Mouse (Mus musculus): ENCODE measurements around the gene 1700017D01Rik. TPM values are rescaled to one million over a fixed set of nuclear protein-coding genes. Genes with fewer than 3 reads are reported as not detected.

The 1700017D01Rik gene
- polyA plus RNA-seq (2017; shearing (Covaris generic)): not detected

GRCm38 (mm10) chr19:11130776-11131175, at the start of gene 1700017D01Rik:
1700017D01Rik (minus strand) TSS chr19:11130876.

GRCm38 (mm10) chr19:11165172-11165571, 34.5 kb upstream of the 1700017D01Rik start, which contains the start of gene 1700025F22Rik:
1700025F22Rik (minus strand) TSS chr19:11165320.

GRCm38 (mm10) chr19:11080934-11081333, 49.7 kb downstream of the 1700017D01Rik start, which contains the start of gene Ms4a8a:
Ms4a8a (minus strand) TSS chr19:11081102.

Other genes with a start within 250 kb of the 1700017D01Rik start
- gene Tmem109, start 248.9 kb downstream of the 1700017D01Rik start, polyA plus RNA-seq (2017; shearing (Covaris generic)): 58.9 TPM
- 86.7 TPM for gene Prpf19, start 235.6 kb downstream of the 1700017D01Rik start, polyA plus RNA-seq (2017; shearing (Covaris generic))
- not detected for gene Zp1, start 210.2 kb downstream of the 1700017D01Rik start, polyA plus RNA-seq (2017; shearing (Covaris generic))
- gene Ptgdr2, start 193.7 kb downstream of the 1700017D01Rik start, polyA plus RNA-seq (2017; shearing (Covaris generic)): not detected
- 23.3 TPM for gene Ccdc86, start 181.6 kb downstream of the 1700017D01Rik start, polyA plus RNA-seq (2017; shearing (Covaris generic))
- gene Ms4a10, start 156.2 kb downstream of the 1700017D01Rik start, polyA plus RNA-seq (2017; shearing (Covaris generic)): not detected
- not detected for gene Ms4a15, start 137.6 kb downstream of the 1700017D01Rik start, polyA plus RNA-seq (2017; shearing (Covaris generic))
- gene Ms4a18, start 112.8 kb downstream of the 1700017D01Rik start, polyA plus RNA-seq (2017; shearing (Covaris generic)): not detected
- not detected for gene Ms4a8a, start 49.8 kb downstream of the 1700017D01Rik start, polyA plus RNA-seq (2017; shearing (Covaris generic))
- not detected for gene 1700025F22Rik, start 34.4 kb upstream of the 1700017D01Rik start, polyA plus RNA-seq (2017; shearing (Covaris generic))
- not detected for gene Ms4a13, start 65.9 kb upstream of the 1700017D01Rik start, polyA plus RNA-seq (2017; shearing (Covaris generic))
- not detected for gene Ms4a12, start 101.6 kb upstream of the 1700017D01Rik start, polyA plus RNA-seq (2017; shearing (Covaris generic))
- gene Ms4a1, start 135.4 kb upstream of the 1700017D01Rik start, polyA plus RNA-seq (2017; shearing (Covaris generic)): 1.3 TPM
- gene Ms4a5, start 153.0 kb upstream of the 1700017D01Rik start, polyA plus RNA-seq (2017; shearing (Covaris generic)): not detected
- not detected for gene Ms4a14, start 183.6 kb upstream of the 1700017D01Rik start, polyA plus RNA-seq (2017; shearing (Covaris generic))
- gene Ms4a7, start 205.3 kb upstream of the 1700017D01Rik start, polyA plus RNA-seq (2017; shearing (Covaris generic)): 0.21 TPM
- gene Ms4a4a, start 244.6 kb upstream of the 1700017D01Rik start, polyA plus RNA-seq (2017; shearing (Covaris generic)): 2.8 TPM